Mouse (Mus musculus) myocyte (in vitro differentiated cells): ENCODE measurements around the gene Kcnk2.

ENCODE experiments used
- E2F4 ChIP-seq: IDR thresholded peaks from one replicate; pipeline ENCODE4 v1.6.1; 2011; ENCODE audit warnings: mild to moderate bottlenecking, control low read depth, moderate library complexity; ENCODE audit not compliant: insufficient read depth
- MAX ChIP-seq: IDR thresholded peaks from one replicate; pipeline ENCODE4 v1.6.1; 2011; ENCODE audit warnings: low read depth, mild to moderate bottlenecking, control low read depth
- MYOD1 ChIP-seq, 3 experiments: IDR thresholded peaks; one replicate each; pipeline ENCODE4 v1.6.1; 2011; ENCODE audit warnings: control low read depth in 2 of 3, low read depth in 2 of 3, mild to moderate bottlenecking in 2 of 3, moderate library complexity in 1 of 3; ENCODE audit not compliant: insufficient read length in 2 of 3, control insufficient read depth in 1 of 3
- MYOG ChIP-seq, 3 experiments: IDR thresholded peaks; one replicate each; pipeline ENCODE4 v1.6.1; 2011; ENCODE audit warnings: control low read depth in 2 of 3, low read depth in 2 of 3, mild to moderate bottlenecking in 2 of 3; ENCODE audit not compliant: insufficient read length in 2 of 3, control insufficient read depth in 1 of 3, insufficient read depth in 1 of 3
- POLR2A ChIP-seq: IDR thresholded peaks from one replicate; pipeline ENCODE4 v1.6.1; 2011; ENCODE audit warnings: low read depth, mild to moderate bottlenecking, control low read depth, moderate library complexity; ENCODE audit not compliant: insufficient read length
- SRF ChIP-seq: IDR thresholded peaks from one replicate; pipeline ENCODE4 v1.6.1; 2011; ENCODE audit warnings: low read depth; ENCODE audit not compliant: control insufficient read depth, insufficient read length
- TCF12 ChIP-seq: IDR thresholded peaks from one replicate; pipeline ENCODE4 v1.6.1; 2011; ENCODE audit warnings: mild to moderate bottlenecking, control low read depth; ENCODE audit not compliant: poor library complexity, insufficient read depth, severe bottlenecking

DNA sequence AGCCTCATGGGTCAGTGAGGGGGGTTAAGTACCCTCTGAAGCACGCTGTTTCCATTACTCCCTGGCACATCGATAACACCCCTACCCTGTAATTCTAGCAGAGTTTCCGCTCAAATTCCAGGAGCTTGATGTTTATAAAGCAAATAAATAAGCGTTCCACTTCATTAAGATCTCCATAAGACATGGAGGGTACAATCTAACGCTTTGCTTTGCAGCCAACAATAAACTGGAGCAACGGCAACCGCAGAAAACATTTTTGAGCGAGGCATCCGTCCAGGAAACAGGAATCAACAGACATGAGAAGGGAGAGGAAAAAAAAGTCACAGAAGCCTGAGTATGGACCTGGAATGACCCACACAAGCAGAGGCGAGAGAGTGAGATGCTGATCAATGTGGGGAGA lies 27.5 kb upstream of the Kcnk2 start:
- no peak for TF ChIP-seq MAX
- no peak for TF ChIP-seq POLR2A
- no peak for TF ChIP-seq MYOD1 (IDR thresholded peaks at IDR 0.05; ENCODE audit: control insufficient read depth in 1 of 3, insufficient read length in 2 of 3, low read depth in 2 of 3)
- no peak for TF ChIP-seq E2F4
- no peak for TF ChIP-seq TCF12
- TF ChIP-seq SRF = no peak
- no peak for TF ChIP-seq MYOG (IDR thresholded peaks at IDR 0.05; ENCODE audit: control insufficient read depth in 1 of 3, insufficient read depth in 1 of 3, insufficient read length in 2 of 3, low read depth in 2 of 3)
